Mouse (Mus musculus): Measurements from ENCODE around the gene Hdac5. TPM values are rescaled to one million over a fixed set of nuclear protein-coding genes. Genes with fewer than 3 reads are reported as not detected.

Hdac5 gene
- polyA plus RNA-seq, 1 experiment = 68.9 TPM

DNA sequence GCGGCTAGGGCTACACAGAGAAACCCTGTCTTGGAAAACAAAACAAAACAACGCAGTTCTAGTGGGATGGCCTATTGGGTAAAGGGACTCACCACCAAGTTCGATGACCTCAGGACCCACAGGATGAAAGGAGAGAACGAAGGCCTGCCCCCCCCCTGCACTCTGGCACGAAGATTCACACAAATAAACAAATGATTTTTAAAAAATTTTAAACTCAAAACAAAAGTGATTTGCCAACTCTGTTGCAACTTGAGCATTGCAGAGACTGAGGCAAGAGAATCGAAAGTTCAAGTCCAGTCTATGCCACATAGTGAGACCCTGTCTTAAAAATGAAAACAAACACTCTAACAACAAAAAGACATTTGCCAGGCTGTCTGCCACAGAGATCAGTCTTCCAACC, 10.7 kb upstream of the Hdac5 start:
- TF ChIP-seq POLR2A (IDR thresholded peaks at IDR 0.05; ENCODE audit: control insufficient read depth, low read depth, low read length) (no peak), CTCF (IDR thresholded peaks at IDR 0.05; ENCODE audit: control insufficient read depth, insufficient read depth, insufficient replicate concordance, low read depth, low read length) (no peak)
- H3K4me1 ChIP-seq (ENCODE audit: control insufficient read depth, insufficient read depth, low read length) = no peaks in the 10 kb centered on the region
- H3K4me3 ChIP-seq (ENCODE audit: control insufficient read depth, low read depth, low read length) = no peak overlapping the region
- no peaks in the 10 kb centered on the region for H3K36me3 ChIP-seq (ENCODE audit: control insufficient read depth, insufficient read depth, low read length)
- no peaks in the 10 kb centered on the region for H3K27me3 ChIP-seq (ENCODE audit: control insufficient read depth, insufficient read depth, low read length)
- H3K27ac ChIP-seq (ENCODE audit: control insufficient read depth, insufficient read depth, low read depth, low read length) = no peak overlapping the region

DNA sequence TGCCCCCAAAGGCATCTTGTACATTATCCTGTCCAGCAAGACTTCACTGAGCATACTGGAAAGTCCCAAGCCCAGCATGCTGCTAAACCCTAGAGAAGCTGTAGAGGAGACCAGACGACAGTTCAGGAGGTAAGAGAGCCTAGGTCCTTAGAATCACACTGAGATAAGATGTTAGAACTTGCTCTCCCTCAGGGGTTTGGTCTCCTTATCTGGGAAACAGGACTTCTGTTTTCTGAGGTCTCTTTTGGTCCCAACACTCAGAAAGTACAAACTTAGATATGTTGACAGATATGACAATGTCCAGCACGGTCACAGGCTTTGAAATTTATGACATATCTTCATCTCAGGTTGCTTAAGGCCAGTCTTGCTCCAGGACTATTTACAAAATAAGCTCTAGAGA, 6.1 kb upstream of the Hdac5 start:
- H3K4me1 ChIP-seq (ENCODE audit: control insufficient read depth, insufficient read depth, low read length) = no peaks in the 10 kb centered on the region; the same call in 1 of the 2 replicates
- H3K36me3 ChIP-seq (ENCODE audit: control insufficient read depth, insufficient read depth, low read length) = no peaks in the 10 kb centered on the region
- H3K27me3 ChIP-seq (ENCODE audit: control insufficient read depth, insufficient read depth, low read length) = no peaks in the 10 kb centered on the region
- H3K4me3 ChIP-seq (ENCODE audit: control insufficient read depth, low read depth, low read length) = no peak overlapping the region
- no peak for TF ChIP-seq POLR2A (IDR thresholded peaks at IDR 0.05; ENCODE audit: control insufficient read depth, low read depth, low read length)
- TF ChIP-seq CTCF (IDR thresholded peaks at IDR 0.05; ENCODE audit: control insufficient read depth, insufficient read depth, insufficient replicate concordance, low read depth, low read length) = no peak
- no peak overlapping the region for H3K27ac ChIP-seq (ENCODE audit: control insufficient read depth, insufficient read depth, low read depth, low read length)

DNA sequence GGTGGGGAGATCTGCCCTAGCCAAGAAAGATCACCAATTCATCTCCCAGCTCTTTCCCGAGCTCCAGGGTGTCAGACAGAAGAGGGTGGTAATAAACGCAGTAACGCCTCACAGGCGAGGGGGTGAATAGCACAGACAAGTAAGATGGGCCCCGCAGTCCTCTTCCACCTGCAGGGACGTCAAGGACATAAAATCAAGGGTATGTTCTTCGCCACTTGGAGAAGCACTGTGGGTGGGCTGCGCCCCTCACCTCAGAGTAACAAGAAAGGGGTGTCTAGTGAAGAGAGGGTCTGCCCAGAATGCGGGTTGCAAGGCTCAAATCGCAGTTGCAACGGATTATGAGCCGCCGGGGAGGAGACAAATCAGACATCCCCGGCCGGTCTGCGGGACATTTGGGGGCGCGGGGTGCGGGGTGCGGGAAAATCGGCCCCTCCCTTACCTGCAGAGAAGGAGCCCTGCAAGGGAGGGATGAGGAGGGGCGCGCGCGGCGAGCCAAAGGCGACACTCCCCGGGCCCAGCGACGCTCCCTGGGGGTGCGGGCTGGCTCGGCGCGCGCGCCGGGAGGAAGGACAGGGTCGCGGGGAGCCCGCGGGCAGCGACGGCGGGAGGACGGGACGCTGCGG, 524 bp downstream of the Hdac5 start:
- Histone ChIP-seq H3K27ac (ENCODE audit: control insufficient read depth, insufficient read depth, low read depth, low read length) (no peak overlapping the region), H3K36me3 (ENCODE audit: control insufficient read depth, insufficient read depth, low read length) (no peaks in the 10 kb centered on the region), H3K4me3 (ENCODE audit: control insufficient read depth, low read depth, low read length) (peak overlapping the region; percentile 83), H3K4me1 (ENCODE audit: control insufficient read depth, insufficient read depth, low read length) (peaks cover 10% of the 10 kb centered on the region), H3K27me3 (ENCODE audit: control insufficient read depth, insufficient read depth, low read length) (no peaks in the 10 kb centered on the region)
- TF ChIP-seq POLR2A (IDR thresholded peaks at IDR 0.05; ENCODE audit: control insufficient read depth, low read depth, low read length) (no peak), CTCF (IDR thresholded peaks at IDR 0.05; ENCODE audit: control insufficient read depth, insufficient read depth, insufficient replicate concordance, low read depth, low read length) (no peak)

DNA sequence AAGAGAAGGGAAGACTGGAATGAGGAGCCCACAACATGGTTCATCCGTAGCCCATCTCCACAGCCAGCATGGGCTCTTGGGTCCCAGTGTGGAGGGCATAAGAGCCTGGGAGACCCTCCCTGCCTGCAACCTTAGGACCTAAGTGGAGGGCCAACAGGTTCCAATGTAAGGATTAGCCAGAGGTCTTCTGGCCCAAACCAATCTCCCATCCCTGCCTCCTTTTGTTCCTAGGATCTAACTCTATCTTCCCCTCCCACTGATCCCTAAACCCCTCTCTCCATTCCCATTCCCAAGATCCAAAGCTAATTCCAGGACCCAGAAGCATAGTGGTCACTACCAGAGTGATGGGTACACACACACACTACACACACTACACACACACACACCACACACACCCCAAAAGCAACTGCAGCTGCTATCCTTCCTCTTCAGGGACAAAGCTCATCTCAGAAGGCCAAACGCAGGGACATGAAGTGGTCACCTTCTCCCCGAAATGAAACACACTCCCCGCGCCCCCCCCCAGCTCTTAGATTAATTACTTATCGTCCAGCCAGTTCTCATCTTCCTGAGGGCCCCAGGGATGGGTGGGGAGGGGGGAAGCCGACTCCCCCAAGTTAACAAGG, 1.2 kb downstream of the Hdac5 start:
- TF ChIP-seq CTCF (IDR thresholded peaks at IDR 0.05; ENCODE audit: control insufficient read depth, insufficient read depth, insufficient replicate concordance, low read depth, low read length) (no peak), POLR2A (IDR thresholded peaks at IDR 0.05; ENCODE audit: control insufficient read depth, low read depth, low read length) (no peak)
- peaks cover 10% of the 10 kb centered on the region for H3K4me1 ChIP-seq (ENCODE audit: control insufficient read depth, insufficient read depth, low read length)
- H3K27me3 ChIP-seq (ENCODE audit: control insufficient read depth, insufficient read depth, low read length) = no peaks in the 10 kb centered on the region
- H3K36me3 ChIP-seq (ENCODE audit: control insufficient read depth, insufficient read depth, low read length) = no peaks in the 10 kb centered on the region
- H3K27ac ChIP-seq (ENCODE audit: control insufficient read depth, insufficient read depth, low read depth, low read length) = no peak overlapping the region
- peak overlapping the region; percentile 83 for H3K4me3 ChIP-seq (ENCODE audit: control insufficient read depth, low read depth, low read length)

DNA sequence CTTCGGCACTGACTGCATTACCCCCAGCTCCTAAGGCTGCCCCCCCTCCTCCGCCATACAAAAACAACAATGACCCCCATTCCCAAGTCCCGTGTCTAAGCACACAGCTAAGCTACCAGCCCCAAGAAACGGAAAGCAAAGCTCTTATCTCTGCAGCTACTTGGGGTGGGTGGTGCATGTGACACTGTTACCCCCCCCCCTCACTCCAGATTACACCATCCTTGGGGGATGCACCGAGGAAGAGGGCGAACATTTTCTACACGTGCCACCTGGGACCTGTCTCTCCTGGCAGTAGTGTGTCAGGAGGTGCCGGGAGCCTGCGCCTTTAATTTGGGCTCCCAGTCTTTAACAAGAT, 1.8 kb downstream of the Hdac5 start:
- H3K4me3 ChIP-seq (ENCODE audit: control insufficient read depth, low read depth, low read length) = no peak overlapping the region
- H3K27ac ChIP-seq (ENCODE audit: control insufficient read depth, insufficient read depth, low read depth, low read length) = no peak overlapping the region
- H3K27me3 ChIP-seq (ENCODE audit: control insufficient read depth, insufficient read depth, low read length) = no peaks in the 10 kb centered on the region
- TF ChIP-seq CTCF (IDR thresholded peaks at IDR 0.05; ENCODE audit: control insufficient read depth, insufficient read depth, insufficient replicate concordance, low read depth, low read length) = no peak
- no peak for TF ChIP-seq POLR2A (IDR thresholded peaks at IDR 0.05; ENCODE audit: control insufficient read depth, low read depth, low read length)
- no peaks in the 10 kb centered on the region for H3K36me3 ChIP-seq (ENCODE audit: control insufficient read depth, insufficient read depth, low read length)
- H3K4me1 ChIP-seq (ENCODE audit: control insufficient read depth, insufficient read depth, low read length) = peaks cover 10% of the 10 kb centered on the region

DNA sequence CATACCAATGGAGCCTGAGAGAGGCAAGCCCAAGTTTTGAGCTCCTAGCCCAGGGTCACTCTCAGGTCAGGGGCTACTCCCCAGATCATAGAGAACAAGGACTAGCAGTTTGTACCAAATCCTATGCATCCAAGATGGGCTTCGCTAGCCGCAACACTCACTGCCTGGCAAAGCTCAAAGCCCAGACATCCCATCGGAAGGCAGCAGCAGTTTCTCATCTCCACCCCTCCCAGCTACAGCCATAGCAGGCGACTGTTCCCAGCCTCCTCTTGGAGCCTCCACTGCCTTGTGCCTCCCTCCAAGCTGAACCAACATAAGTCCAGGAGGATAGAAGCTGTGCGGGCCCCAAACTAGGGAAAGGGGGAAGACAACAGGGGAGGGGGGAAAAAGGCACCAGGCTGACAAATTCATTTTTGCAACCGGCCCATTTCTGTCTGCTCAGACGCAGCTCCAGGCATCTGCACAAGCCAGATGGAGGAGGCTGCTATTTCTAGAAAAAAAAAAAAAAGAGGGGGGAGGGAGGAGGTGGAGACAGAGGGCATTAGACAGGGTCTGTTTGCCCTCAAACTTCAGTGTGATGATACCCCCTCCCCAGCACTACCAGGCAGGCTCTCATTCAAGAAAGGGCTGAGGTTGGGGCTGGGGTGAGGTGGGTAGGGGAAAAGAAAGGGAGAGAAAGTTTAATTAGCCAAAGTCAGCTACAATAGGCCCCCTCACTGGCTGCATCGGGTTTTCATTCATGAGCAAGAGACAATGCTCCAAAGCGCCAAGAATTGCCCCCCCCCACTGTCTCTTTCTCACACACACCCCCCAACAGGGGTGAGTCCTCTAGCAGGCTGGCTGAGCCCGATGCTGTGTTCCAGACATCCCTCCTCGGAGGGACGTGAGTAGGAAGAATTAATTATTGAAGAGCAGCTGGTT, 2.4 kb downstream of the Hdac5 start:
- H3K27ac ChIP-seq (ENCODE audit: control insufficient read depth, insufficient read depth, low read depth, low read length) = no peak overlapping the region
- no peaks in the 10 kb centered on the region for H3K36me3 ChIP-seq (ENCODE audit: control insufficient read depth, insufficient read depth, low read length)
- no peaks in the 10 kb centered on the region for H3K27me3 ChIP-seq (ENCODE audit: control insufficient read depth, insufficient read depth, low read length)
- peaks cover 10% of the 10 kb centered on the region for H3K4me1 ChIP-seq (ENCODE audit: control insufficient read depth, insufficient read depth, low read length)
- TF ChIP-seq CTCF (IDR thresholded peaks at IDR 0.05; ENCODE audit: control insufficient read depth, insufficient read depth, insufficient replicate concordance, low read depth, low read length) (no peak), POLR2A (IDR thresholded peaks at IDR 0.05; ENCODE audit: control insufficient read depth, low read depth, low read length) (no peak)
- H3K4me3 ChIP-seq (ENCODE audit: control insufficient read depth, low read depth, low read length) = no peak overlapping the region
